Mouse (Mus musculus) urinary bladder, postnatal 14 days (tissue): Measurements from ENCODE around the gene Gm20708.
A peak's percentile ranks its signal among the peaks of the same experiment; 100 is the strongest.

Experiments used
- DNase-seq: peaks from one replicate; pipeline ENCODE4 v3.0.0; 2021; ENCODE audit warnings: low spot score

Gene Gm20708

GRCm38 (mm10) chr11:117809407-117810311 lies at the start of gene Gm20708, which contains the start of gene Syngr2:
Gm20708 (plus strand) TSS chr11:117809668.
Syngr2 (plus strand) TSS chr11:117809668.
- peak; percentile 77 for DNase-seq

GRCm38 (mm10) chr11:117760374-117761119 lies 48.9 kb upstream of the Gm20708 start:
- DNase-seq: no peak

- no peak for DNase-seq
These were observed 47.7 kb upstream of the Gm20708 start for GRCm38 (mm10) chr11:117761801-117762200.

GRCm38 (mm10) chr11:117762246-117762645 lies 47.2 kb upstream of the Gm20708 start:
- no peak for DNase-seq

GRCm38 (mm10) chr11:117764319-117764718 lies 45.1 kb upstream of the Gm20708 start:
- DNase-seq: peak; percentile 46

- no peak for DNase-seq
These were observed 44.1 kb upstream of the Gm20708 start for GRCm38 (mm10) chr11:117765361-117765760.

- no peak for DNase-seq
These were observed 43.2 kb upstream of the Gm20708 start for GRCm38 (mm10) chr11:117766275-117766674.

- no peak for DNase-seq
These were observed 40.5 kb upstream of the Gm20708 start for GRCm38 (mm10) chr11:117768725-117769682.

GRCm38 (mm10) chr11:117769683-117770047 lies 39.8 kb upstream of the Gm20708 start:
- no peak for DNase-seq

- no peak for DNase-seq
These were observed 39.1 kb upstream of the Gm20708 start for GRCm38 (mm10) chr11:117770407-117770806.

- no peak for DNase-seq
These were observed 37.1 kb upstream of the Gm20708 start for GRCm38 (mm10) chr11:117772352-117772751.

- DNase-seq: no peak
These were observed 34.5 kb upstream of the Gm20708 start for GRCm38 (mm10) chr11:117774925-117775324.

- DNase-seq: no peak
These were observed 33.9 kb upstream of the Gm20708 start for GRCm38 (mm10) chr11:117775540-117775939.

GRCm38 (mm10) chr11:117776085-117776792 lies 33.2 kb upstream of the Gm20708 start:
- no peak for DNase-seq

GRCm38 (mm10) chr11:117777111-117777510 lies 32.4 kb upstream of the Gm20708 start:
- no peak for DNase-seq

GRCm38 (mm10) chr11:117778031-117778430 lies 31.4 kb upstream of the Gm20708 start:
- DNase-seq: no peak

GRCm38 (mm10) chr11:117778851-117779433 lies 30.5 kb upstream of the Gm20708 start:
- DNase-seq: peak; percentile 37

- DNase-seq: peak; percentile 74
These were observed 29.9 kb upstream of the Gm20708 start for GRCm38 (mm10) chr11:117779434-117780198.

GRCm38 (mm10) chr11:117780199-117780515 lies 29.3 kb upstream of the Gm20708 start:
- DNase-seq: no peak

- DNase-seq: peak; percentile 95
These were observed 28.8 kb upstream of the Gm20708 start for GRCm38 (mm10) chr11:117780582-117781111.
